Mouse (Mus musculus): ENCODE measurements around the gene Fbxl22.

Gene Fbxl22

DNA sequence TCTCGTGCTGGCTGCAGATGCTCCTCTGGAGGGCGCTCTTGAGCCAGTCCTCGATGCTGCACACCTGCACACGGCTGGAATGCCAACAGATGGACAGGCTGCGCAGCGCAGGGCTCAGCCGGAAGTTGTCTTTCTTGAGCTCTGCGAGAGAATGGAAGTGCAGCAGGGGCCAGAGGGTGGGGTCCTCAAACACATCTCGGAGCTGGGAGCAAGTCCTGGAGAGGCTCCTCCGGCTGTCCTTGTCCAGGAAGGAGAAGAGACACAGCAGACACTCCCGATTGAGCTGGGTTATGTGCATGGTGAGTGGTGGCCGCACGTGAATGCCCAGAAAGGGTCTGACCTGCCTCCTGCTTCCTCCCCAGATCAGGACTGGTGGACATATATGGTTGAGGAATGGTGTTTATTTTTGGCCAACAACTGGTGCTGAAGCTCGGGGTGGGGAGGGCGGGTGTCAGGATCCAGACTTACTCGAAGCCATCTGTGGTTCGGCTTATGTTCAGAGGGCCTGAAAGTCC lies at the start of gene Fbxl22:
Gene Fbxl22, minus strand, starts transcription at position 338 of the 515 bp plus-strand sequence.
- DNase-seq, result peak; percentile 81

DNA sequence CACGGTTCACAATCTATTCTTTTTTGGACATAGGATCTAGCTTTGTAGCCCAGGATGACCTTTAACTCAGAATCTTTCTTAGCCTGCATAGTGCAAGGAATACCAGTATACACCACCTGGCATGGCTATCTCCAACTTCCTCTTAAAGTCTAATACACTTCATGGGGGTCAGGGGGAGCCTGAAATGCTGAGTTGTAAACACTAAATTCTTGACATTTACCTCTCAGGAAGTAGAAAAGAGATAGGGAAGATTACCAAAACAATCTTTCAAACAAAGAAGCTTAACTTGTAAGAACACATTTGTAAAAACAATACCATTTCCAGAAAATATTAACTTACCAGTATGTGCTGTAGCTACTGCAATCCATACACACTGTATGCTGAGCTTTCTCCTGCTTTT lies 47.8 kb upstream of the Fbxl22 start:
- no peak for DNase-seq

DNA sequence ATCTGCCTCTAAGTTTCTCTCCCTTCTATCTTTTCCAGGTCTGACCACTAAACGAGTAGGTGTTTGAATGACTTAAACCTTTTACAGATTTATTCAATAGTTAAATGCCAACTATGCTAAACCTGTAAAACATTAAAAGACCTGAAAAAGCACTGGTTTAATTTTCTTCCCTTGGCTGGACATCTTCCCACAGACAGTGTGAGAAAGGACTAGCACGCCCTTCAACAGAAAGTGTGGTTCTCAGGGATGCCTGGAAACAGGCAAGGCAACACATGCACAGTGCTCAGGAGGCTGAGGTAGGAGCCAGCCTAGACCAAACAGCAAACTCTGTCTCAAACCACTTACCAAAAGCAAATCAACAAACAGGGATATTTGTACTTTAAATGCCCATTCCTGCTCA lies 47.1 kb upstream of the Fbxl22 start:
- DNase-seq, result no peak

DNA sequence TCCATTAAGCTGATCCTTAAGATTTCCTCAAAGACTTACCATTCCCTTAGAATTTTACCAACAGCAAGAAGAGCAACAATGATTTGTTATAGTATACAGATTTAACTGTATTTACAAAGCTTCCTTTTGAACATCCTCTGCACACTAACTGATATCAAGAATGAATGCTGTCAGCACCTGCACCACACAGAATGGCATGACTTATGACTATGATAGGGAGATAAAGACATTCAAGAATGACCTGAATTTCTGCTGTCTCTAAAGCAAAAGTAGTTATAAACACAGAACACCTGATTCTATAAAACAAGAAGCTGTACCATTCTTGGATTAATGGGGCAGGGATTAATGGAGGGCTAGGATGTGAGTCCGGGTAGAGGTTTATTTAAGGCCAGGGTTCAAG lies 46.3 kb upstream of the Fbxl22 start:
- no peak for DNase-seq

DNA sequence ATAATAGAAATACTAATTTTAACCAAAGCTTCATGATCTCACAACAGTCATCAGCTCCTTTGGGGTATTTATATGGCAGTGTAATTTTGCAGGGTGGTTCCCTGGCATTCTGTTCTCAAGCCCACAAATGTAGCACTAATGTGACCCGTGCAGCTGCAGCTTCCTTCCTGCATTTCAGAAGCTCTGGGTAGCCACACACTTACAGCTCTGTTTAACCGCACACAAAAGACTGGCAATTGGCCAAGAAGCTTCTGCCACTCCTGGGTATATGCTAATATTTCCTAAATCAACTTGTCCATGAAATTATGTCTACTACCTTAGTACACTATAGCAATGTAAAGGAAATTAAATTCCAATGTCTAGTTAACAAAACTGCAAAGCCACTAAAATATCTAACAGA lies 45.9 kb upstream of the Fbxl22 start:
- peak; percentile 67 for DNase-seq

DNA sequence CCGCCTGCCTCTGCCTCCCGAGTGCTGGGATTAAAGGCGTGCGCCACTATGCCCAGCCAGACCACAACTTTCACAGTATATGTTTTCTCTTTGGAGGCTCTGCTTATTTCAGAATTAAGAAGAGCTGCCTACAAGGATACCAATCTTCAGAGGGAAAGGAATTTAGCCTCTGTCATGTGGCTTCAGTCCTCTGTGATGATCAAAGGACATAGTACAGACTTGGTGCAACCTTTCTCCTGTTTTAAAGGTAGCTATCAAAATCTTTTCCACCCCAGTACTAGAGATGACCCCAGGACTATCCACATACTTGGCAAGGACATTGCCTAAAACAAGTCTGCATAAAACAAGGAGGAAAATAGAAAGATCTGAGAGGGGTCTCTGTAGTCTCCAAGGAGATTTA lies 44.6 kb upstream of the Fbxl22 start:
- DNase-seq, result no peak

DNA sequence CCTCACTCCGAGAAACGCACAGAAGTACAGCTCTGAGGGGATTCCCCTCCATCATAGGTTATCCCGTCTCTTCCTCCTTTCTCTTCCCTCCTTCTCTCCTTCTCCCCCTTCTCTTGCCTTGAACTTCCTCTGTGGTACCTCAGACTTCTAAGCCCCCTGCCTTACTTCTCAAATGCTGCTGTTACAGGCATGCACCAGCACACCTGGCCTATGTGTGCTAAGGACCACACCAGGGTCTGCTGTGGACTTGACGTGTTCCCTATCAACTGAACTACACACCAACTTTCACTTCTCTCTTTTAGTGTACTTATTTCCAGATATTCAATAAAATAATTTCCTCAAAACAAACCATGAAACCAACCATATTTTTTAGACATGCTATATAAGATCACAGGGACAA lies 28.4 kb upstream of the Fbxl22 start:
- DNase-seq, result no peak

DNA sequence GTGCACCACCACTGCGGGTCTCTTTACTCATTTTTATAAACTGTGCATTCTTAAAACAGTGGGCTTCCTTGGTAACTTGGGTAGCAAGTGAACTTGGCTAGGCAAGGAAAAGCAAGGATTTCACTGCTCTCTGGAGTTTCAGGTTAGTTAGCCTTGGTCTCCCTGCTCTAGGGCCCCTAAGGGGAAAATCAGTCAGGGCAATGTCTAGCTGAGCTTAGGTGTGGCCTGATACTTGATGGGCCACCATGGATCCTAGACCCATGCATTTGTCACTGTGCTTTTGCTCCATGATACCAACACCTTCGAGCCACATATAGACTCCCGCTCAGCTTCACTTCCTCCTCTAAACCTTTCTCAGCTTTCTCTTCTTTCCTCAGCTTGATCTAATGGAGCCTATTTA lies 7.2 kb upstream of the Fbxl22 start:
- DNase-seq, result no peak

DNA sequence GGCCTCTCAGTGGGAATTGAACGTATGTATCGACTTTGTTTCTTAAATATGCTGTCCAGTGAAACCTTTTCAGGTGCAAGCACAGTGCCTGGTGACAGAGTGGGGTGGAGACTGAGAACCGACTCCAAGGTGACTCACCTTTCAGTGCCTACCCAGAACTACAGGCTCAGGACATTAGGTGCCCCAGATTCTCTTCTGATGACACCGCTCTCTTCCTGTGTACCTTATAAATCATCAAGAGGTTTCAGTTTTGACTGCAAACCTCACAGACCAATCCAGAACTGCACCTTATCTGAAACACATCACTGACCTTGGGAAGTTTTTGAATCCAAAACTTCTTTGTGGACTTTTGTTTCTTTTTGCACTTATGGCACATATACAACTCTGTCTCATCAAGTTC lies 5.9 kb upstream of the Fbxl22 start:
- no peak for DNase-seq

DNA sequence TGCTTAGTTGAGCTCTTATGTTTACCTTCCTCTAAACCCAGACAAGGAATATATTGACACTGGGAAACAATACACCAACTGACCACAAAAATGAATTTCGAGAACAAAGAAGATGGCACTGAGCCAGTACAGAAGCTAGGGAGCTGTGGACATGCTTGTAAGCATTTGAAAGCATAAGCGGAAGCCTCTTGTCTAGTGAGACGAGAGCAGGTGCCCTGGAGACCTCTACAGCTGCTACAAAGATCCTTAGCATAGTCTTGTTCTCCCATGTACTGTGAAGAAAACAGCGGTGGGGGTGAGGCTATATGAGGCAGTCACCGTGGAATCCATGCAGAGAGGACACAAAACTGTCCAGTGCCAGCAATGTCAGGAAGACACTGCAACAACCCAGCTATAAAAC lies 4.5 kb upstream of the Fbxl22 start:
- peak; percentile 49 for DNase-seq

DNA sequence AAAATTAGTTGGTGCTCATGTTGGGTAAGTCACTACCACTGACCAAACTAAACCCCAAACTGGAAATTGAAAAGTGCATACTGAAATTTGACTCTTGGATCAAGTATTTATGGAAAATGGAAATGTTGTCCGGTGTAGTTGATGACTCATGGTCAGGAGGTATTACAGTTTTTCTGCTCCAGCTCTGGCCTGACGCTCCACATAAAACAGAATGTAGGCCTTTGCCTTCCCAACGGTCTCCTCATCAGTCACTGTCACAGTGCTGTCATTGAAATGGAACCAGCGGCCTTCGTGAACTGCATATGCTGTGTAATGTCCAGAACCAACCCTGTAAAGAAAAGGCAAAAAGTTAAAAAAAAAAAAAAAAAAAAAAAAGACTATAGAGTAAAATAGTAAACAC lies 3.9 kb upstream of the Fbxl22 start:
- DNase-seq, result no peak

DNA sequence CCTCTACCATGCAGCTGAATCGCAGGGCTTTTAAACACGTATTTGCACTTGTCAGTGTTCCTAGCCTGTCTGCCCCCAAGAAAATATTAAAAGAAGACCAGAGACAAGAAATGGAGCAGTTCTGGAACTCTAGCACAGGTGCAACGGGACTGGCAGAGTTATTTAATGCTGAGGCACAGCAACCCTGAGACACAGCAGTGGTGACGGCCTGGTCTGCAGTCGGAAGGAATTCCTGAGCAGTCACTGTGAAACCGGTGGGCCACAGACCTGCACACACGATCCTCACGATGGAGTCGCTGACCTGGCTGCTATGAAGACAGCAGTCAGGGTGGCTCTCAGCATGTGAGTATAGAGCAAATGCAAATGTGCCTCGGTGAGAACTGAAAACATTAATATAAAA lies 3.4 kb upstream of the Fbxl22 start:
- no peak for DNase-seq

DNA sequence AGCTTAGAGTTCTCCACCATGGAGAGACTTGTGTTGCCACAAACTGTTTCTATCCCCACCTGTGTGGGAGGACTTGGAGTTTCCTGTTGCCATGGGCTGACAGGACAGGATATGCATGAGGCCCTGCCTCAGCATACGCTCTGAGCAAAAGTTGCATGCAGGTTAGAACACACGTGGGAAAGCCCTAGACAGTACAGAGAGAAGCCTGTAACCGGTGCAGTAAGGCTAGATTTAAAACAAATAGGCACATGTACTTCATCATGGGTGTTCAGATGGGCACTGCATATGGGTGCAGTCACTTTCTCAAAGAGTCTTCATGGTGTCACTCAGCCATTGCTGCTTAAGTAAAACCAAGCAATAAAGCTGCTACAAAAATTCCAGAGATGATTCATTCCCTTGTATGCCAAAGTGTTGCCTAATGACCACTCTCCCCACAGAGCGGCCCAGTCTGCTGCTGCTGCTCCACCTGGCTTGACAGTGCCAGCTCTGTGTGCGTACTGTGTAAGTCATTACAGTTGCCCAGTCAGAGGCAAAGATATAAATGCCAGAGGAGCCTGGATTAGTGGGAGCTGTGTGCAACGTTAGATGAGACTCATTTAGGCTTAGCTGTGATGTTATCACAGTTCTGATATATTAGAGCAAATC lies 2.0 kb upstream of the Fbxl22 start:
- DNase-seq, result no peak

DNA sequence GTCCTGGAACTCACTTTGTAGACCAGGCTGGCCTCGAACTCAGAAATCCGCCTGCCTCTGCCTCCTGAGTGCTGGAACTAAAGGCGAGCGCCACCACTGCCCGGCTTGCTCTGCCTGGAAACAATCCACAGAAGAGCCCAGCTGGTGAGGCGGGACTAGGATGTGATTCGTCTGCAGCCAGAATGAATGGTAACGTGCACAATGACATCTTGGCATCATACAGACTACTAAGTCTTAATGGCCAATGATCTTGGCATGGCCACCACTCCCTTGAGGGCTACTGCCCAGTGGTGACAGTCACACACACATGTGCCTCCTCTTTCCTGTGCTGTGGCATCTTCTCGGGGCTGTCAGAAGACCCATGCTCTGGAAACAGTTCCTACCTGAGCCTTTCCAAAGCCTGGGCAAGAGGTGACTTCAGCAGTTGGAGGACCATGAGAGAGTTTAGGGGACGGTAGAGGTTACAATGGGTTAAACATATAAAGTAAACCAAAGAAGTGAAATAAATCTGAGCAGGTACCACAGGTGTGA lies 1.4 kb upstream of the Fbxl22 start:
- no peak for DNase-seq

DNA sequence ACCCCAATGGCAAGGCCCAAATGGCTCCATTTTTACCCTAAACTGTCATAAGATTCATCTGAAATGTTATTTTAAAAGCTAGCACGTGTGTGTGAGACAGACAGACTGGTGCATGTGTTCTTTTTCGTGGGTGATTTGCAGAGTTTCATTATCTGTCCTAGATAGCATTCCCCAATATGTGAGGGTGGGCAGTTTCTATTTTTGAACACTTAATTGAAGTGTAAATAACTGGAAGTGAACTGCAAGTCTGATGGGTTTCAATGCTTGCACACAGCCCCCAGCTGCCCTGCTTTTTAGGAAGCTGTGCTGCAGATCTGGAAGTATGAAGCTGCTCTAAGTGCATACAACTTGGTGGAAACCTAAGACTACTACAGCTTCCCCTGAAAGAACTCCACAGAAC lies 722 bp upstream of the Fbxl22 start:
- no peak for DNase-seq

DNA sequence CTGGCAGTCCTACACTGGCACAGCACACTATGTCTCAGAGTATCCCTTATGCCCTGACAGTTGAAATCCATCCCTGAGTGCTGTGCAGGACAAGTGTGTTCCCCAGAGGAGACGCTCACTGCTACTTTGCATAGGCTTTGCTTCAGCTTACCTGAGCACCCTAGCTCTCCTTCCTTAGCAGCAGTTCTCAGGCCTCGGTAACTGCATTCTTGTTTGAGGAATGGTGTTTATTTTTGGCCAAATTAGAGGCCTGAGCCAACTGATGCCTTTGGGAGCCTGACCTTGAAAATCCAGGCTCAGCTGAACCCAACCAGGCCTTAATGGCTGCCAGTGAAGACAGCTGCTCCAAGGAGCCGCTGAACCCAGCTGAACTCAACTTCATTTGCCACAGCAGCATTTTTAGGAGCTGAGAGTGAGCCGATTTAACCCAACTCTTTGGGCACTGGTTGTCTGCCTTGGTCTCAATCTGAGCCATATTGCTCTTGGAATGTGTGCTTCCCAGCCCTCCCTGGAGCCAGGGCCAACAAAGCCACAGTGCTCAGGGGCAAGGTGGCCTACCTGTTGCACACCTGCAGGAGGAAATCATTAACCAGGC lies 635 bp downstream of the Fbxl22 start:
- DNase-seq, result no peak

DNA sequence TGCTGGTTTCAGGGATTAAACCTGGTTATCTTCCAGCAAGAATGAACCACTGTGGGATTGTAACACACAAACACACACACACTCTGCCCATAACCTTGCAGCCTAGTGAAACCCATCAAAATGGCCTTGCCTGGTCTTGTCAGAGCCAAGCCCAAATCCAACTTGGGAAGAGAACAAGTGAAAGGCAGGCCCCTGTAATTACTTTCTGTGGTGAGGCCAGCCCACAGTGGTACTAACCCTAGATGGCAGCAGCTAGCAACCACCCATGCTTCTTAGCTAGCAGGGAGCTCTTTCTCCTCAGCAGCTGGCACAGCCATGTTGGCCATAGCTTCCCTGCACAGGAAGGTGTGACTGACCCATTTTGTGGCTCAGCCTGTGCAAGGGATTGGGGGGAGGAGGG lies 1.2 kb downstream of the Fbxl22 start:
- peak; percentile 28 for DNase-seq

DNA sequence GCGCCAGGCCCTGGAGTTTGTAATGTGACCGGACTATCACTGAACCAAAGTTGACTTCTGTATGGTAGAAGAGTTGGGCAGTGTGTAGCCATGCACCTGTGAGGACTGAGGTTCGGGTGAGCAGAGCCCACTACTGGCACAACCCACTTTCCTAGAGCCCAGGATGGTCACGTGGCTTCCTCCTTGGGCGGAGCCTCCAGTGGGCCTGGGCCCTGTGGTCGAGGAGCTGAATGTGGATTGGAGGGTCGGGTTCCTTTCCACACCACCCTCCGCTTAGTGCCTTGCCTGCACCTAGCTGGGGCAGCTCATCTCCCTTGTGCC lies 2.1 kb downstream of the Fbxl22 start:
- DNase-seq, result peak; percentile 91

DNA sequence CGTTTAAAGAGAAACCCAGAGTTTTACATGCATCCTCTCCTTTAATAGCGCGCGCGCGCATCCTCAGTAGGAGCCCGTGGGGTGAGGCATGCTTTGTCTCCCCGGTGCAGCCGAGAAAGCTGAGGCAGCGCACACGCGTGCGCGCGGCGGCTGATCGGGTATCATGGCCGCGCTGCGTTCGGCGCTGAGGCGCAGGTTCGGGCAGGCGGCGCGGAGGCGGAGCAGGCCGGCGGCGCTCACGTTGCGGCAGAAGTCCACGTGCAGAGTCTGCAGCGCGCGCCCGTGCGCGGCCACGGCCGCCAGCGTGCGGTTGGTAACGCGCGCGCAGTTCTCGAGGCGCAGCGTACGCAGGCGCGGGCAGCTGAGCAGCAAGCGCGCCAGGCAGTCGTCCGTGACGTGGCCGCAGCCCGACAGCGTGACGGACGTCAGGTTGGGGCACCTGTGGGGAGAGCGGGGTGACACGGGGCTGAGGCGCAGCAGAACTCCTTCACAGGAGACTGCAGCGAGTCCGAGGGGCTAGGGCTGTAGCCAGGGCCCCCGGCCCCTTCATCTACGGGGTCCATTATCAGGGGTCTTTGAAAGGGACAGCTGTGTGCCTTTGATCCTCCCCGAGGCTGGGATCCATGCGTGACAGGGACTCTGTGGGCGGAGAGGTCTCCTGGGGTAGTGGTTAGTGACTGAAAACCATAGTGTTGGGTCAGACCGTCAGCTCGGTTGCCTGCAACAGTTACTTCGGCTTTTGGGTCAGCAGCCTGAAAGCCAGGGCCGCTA lies 2.6 kb downstream of the Fbxl22 start:
- peak; percentile 94 for DNase-seq

DNA sequence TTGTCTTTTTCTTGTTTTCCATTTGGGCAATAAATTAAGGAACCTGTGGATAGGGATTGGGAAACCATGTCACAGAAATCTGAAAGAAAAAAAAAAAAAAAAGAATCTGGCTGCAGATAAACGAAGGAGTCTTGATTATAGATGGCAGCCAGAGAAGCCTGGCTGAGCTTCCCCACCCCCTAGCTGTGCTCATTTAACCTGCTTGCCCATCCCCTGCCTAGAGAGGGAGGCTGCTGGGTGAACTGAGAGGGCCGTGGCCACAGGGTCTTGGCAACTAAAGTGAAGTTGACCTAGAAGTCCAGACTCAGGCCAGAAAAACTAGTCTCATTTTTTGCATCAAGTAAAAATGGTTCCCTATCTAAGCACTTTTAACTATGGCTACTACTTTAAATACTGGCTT lies 3.4 kb downstream of the Fbxl22 start:
- no peak for DNase-seq

DNA sequence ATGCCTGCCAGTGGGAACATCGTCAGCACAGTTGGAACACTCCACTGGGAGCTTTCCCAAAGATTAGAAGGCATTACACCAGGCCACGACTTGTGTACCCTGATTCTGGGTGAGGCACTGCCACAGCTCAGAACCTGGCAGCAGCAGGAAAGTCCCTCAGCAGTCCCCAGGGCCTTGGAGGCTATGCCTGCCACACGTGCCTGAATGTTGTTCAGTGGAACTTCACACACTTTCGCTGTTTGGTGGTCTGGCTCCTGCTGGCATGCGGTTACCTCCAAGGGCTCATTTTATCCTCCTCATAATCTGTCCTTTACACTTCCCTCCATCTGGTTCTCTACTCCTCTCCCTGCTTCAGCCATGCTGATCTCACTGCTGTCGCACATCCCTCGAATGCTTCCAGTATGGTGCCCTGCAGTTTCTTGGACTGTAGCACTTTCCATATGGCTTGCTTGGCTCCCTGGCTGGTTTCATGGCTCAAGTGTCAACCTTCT lies 4.0 kb downstream of the Fbxl22 start:
- DNase-seq, result no peak

DNA sequence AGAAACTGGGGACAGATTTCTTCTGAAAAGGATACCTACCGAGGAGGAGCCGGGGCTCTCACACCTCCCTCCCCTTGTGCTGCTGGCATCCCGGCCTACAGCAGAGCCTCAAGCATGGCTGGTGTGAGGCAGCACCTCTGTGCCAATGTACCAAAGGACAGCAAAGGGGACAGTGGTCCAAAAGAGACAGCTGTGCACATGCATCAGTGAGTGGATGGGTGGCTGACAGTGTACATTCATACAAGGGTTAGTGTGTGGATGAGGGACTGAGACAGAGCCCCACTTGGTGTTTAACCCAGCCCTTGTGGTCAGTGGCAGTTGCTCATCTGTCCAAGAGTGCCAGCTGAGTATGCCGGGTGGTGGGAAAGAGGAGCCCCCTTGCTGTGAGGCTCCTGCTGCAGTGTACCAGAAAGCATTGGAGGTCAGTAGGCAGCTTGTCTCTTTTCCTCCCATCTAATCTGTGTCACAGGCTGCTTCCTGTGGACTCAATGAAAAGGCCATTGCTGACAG lies 5.4 kb downstream of the Fbxl22 start:
- no peak for DNase-seq

DNA sequence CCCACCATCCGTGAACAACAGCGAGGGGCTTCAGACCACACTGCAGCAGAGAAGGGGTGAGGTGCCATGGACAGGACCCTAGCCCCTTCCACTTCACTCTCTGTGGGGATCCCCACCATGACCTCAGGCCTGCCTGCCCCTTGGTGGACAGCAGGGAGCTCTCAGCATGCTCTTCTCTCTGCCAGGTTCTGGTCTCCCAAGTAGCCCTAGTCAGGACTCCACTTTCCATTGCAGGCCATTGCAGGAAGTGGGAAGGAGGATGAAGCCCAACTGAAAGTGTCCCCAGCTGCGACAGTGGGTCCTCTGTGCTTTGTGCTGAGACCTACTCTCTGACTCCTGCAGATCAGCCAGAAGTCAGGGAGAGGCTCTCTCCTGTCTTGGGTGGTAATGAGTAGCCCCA lies 6.7 kb downstream of the Fbxl22 start:
- DNase-seq, result no peak

DNA sequence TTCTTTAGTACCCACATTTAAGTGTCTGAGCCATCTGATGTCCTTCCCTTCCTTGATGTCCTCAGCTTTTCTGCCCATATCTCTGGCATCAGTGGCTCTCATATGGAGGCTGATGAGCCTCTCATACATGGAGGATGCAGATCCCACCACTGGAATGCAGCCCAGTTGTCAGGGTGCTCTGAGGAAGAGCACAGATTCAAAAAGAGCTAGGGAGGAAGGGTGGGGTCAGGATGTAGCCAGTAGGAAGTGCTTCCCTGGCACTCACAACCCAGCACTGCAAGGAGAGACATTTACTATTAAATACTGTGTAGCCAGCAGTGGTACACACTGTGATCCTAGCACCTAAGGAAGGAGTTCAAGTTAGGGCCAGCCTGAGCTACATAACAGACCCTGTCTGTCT lies 8.0 kb downstream of the Fbxl22 start:
- DNase-seq, result peak; percentile 40
